Mouse (Mus musculus): Measurements from ENCODE around the gene Egln2. TPM values are rescaled to one million over a fixed set of nuclear protein-coding genes. Genes with fewer than 3 reads are reported as not detected.

The Egln2 gene
- total and polyA plus RNA-seq, 3 experiments: 69.5 to 80.1 TPM; not detected in 1

- H3K27ac ChIP-seq (ENCODE audit: control insufficient read depth, low read depth, low read length): no peak overlapping the region
- no peak overlapping the region for H3K9ac ChIP-seq (ENCODE audit: control insufficient read depth, low read depth, low read length, poor library complexity, severe bottlenecking)
- H3K4me1 ChIP-seq (ENCODE audit: control insufficient read depth in 1 of 2, insufficient read depth in 2 of 2, low read length in 2 of 2): no peaks in the 10 kb centered on the region
- H3K27me3 ChIP-seq (ENCODE audit: control insufficient read depth in 1 of 2, insufficient read depth in 2 of 2, low read length in 2 of 2): no peaks in the 10 kb centered on the region
- H3K9me3 ChIP-seq (replicated peaks; ENCODE audit: insufficient read depth, low read length): no peaks in the 10 kb centered on the region
- no peak for TF ChIP-seq ZC3H11A (IDR thresholded peaks at IDR 0.05; ENCODE audit: low read depth, low read length)
- TF ChIP-seq MXI1 (IDR thresholded peaks at IDR 0.05; ENCODE audit: low read depth, low read length): no peak
- no peak for TF ChIP-seq USF2 (IDR thresholded peaks at IDR 0.05; ENCODE audit: borderline replicate concordance in 1 of 2, insufficient read depth in 1 of 2, low read depth in 1 of 2, low read length in 2 of 2)
- no peak for TF ChIP-seq GATA1 (IDR thresholded peaks at IDR 0.05; ENCODE audit: low read depth, low read length)
- TF ChIP-seq RAD21 (IDR thresholded peaks at IDR 0.05; ENCODE audit: low read depth, low read length): no peak
- H3K4me3 ChIP-seq (ENCODE audit: control insufficient read depth in 1 of 2, insufficient read depth in 1 of 2, low read depth in 2 of 2, low read length in 2 of 2): no peak overlapping the region
- DNase-seq (ENCODE audit: low read depth, low spot score): no peak
- H3K79me2 ChIP-seq (ENCODE audit: control insufficient read depth, insufficient read depth, low read length, poor library complexity): no peaks in the 10 kb centered on the region
- H3K36me3 ChIP-seq (ENCODE audit: control insufficient read depth in 1 of 2, insufficient read depth in 2 of 2, low read length in 2 of 2): no peaks in the 10 kb centered on the region
These were observed 10.6 kb downstream of the Egln2 start for GRCm38 (mm10) chr7:27156005-27156404.

- no peaks in the 10 kb centered on the region for H3K27me3 ChIP-seq (ENCODE audit: control insufficient read depth in 1 of 2, insufficient read depth in 2 of 2, low read length in 2 of 2)
- no peaks in the 10 kb centered on the region for H3K9me3 ChIP-seq (replicated peaks; ENCODE audit: insufficient read depth, low read length)
- no peak for DNase-seq (ENCODE audit: low read depth, low spot score)
- H3K4me3 ChIP-seq (ENCODE audit: control insufficient read depth in 1 of 2, insufficient read depth in 1 of 2, low read depth in 2 of 2, low read length in 2 of 2): no peak within 1 kb of the TSS
- no peak within 1 kb of the TSS for H3K27ac ChIP-seq (ENCODE audit: control insufficient read depth, low read depth, low read length)
- no peaks in the 10 kb centered on the region for H3K36me3 ChIP-seq (ENCODE audit: control insufficient read depth in 1 of 2, insufficient read depth in 2 of 2, low read length in 2 of 2)
- TF ChIP-seq EP300 (IDR thresholded peaks at IDR 0.05; ENCODE audit: low read depth in 1 of 2, low read length in 2 of 2): no peak
- no peak for TF ChIP-seq KAT2A (conservative IDR thresholded peaks at IDR 0.05; ENCODE audit: low read depth, low read length)
- no peak for TF ChIP-seq E2F4 (IDR thresholded peaks at IDR 0.05; ENCODE audit: borderline replicate concordance, low read depth, low read length)
- TF ChIP-seq TCF12 (IDR thresholded peaks at IDR 0.05; ENCODE audit: low read depth, low read length): no peak
- TF ChIP-seq RCOR1 (IDR thresholded peaks at IDR 0.05; ENCODE audit: low read depth, low read length): no peak
- no peak for TF ChIP-seq TBP (IDR thresholded peaks at IDR 0.05; ENCODE audit: low read depth, low read length)
- TF ChIP-seq CHD1 (IDR thresholded peaks at IDR 0.05; ENCODE audit: low read depth, low read length): no peak
- no peak for TF ChIP-seq MAFK (IDR thresholded peaks at IDR 0.05; ENCODE audit: borderline replicate concordance, low read depth, low read length)
- no peak for TF ChIP-seq JUND (IDR thresholded peaks at IDR 0.05; ENCODE audit: low read depth, low read length)
- TF ChIP-seq TAL1 (IDR thresholded peaks at IDR 0.05; ENCODE audit: low read length): no peak
- no peak for TF ChIP-seq RAD21 (IDR thresholded peaks at IDR 0.05; ENCODE audit: low read depth, low read length)
- TF ChIP-seq ELF1 (IDR thresholded peaks at IDR 0.05; ENCODE audit: low read depth, low read length): no peak
- no peak for TF ChIP-seq NELFE (IDR thresholded peaks at IDR 0.05; ENCODE audit: low read depth, low read length)
- TF ChIP-seq ZNF384 (IDR thresholded peaks at IDR 0.05; ENCODE audit: low read depth, low read length): no peak
- TF ChIP-seq ZC3H11A (IDR thresholded peaks at IDR 0.05; ENCODE audit: low read depth, low read length): no peak
- no peak for TF ChIP-seq GABPA (IDR thresholded peaks at IDR 0.05; ENCODE audit: low read depth, low read length)
- TF ChIP-seq CTCF (IDR thresholded peaks at IDR 0.05 in 2 of 3, conservative IDR thresholded peaks at IDR 0.05 in 1 of 3; ENCODE audit: control insufficient read depth in 1 of 3, insufficient read depth in 1 of 3, low read depth in 2 of 3, low read length in 3 of 3, poor library complexity in 1 of 3, severe bottlenecking in 1 of 3): no peak
- no peak for TF ChIP-seq GATA1 (IDR thresholded peaks at IDR 0.05; ENCODE audit: low read depth, low read length)
- no peak within 1 kb of the TSS for H3K9ac ChIP-seq (ENCODE audit: control insufficient read depth, low read depth, low read length, poor library complexity, severe bottlenecking)
- H3K4me1 ChIP-seq (ENCODE audit: control insufficient read depth in 1 of 2, insufficient read depth in 2 of 2, low read length in 2 of 2): no peaks in the 10 kb centered on the region
- no peaks in the 10 kb centered on the region for H3K79me2 ChIP-seq (ENCODE audit: control insufficient read depth, insufficient read depth, low read length, poor library complexity)
These were observed 13.3 kb downstream of the Egln2 start, which contains the start of gene Cyp2t4 for GRCm38 (mm10) chr7:27153205-27153764. Gene Cyp2t4, plus strand, starts transcription at chr7:27153714.
